19 mouse cellular contexts compared by ENCODE assay signal in the genomic region with DNA sequence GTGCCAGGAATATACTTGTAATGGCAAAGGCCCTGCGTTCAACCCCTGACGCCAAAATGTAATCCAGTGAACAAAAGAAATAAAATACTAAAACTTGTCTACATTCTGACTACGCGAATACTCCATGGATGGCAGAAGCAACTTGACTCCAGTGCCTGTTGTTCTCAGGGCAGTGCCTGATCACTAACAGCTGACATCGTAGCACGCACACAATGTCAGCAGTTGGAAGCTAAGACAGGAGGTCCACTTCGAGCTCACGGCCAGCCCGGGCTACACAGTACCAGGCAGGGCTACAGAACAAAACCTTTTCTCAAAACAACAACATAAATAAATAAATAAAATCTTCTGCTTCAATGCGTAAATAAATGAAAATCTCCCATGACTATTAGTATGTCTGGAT.
"Had no signal": no experiment of that assay in that cellular context is flagged by ENCODE, and none has a peak within 500 bp of the region (broad histone marks: within the 10 kb centered on the region; RNA-seq: fewer than 3 reads in every experiment).

No protein-coding gene starts in this region.

- H3K27ac ChIP-seq: intestine, embryonic 15.5 days; kidney, embryonic 15.5 days; left cerebral cortex, adult 2 months; limb, embryonic 12.5 days; liver, embryonic 14.5 days; macrophage; midbrain, embryonic 13.5 days; neural tube, embryonic 12.5 days; neural tube, embryonic 15.5 days; stomach, embryonic 15.5 days had no signal

- H3K4me2 ChIP-seq: intestine, embryonic 15.5 days; kidney, embryonic 15.5 days; limb, embryonic 12.5 days; liver, embryonic 11.5 days; lung, embryonic 14.5 days; midbrain, embryonic 13.5 days; neural tube, embryonic 12.5 days; neural tube, embryonic 15.5 days; stomach, embryonic 15.5 days had no signal

- H3K9me3 ChIP-seq: intestine, embryonic 15.5 days; kidney, embryonic 15.5 days; limb, embryonic 12.5 days; midbrain, embryonic 13.5 days; neural tube, embryonic 12.5 days; neural tube, embryonic 15.5 days; stomach, embryonic 15.5 days had no signal

- H3K27me3 ChIP-seq: intestine, embryonic 15.5 days; kidney, embryonic 15.5 days; limb, embryonic 12.5 days; midbrain, embryonic 13.5 days; neural tube, embryonic 12.5 days; neural tube, embryonic 15.5 days; stomach, embryonic 15.5 days had no signal

- H3K9ac ChIP-seq: intestine, embryonic 15.5 days; kidney, embryonic 15.5 days; limb, embryonic 12.5 days; liver, embryonic 14.5 days; liver, postnatal 0 days; lung, embryonic 14.5 days; midbrain, embryonic 13.5 days; neural tube, embryonic 12.5 days; neural tube, embryonic 15.5 days; stomach, embryonic 15.5 days had no signal

- DNase-seq: kidney, adult 11 months; kidney, adult 8-10 months; liver, postnatal 0 days; right cerebral cortex, postnatal 25 days; spleen, adult 18-20 months; thymus, postnatal 25 days had no signal

- H3K4me1 ChIP-seq: intestine, embryonic 15.5 days; limb, embryonic 12.5 days; midbrain, embryonic 13.5 days; neural tube, embryonic 12.5 days; neural tube, embryonic 15.5 days had no signal

- ATAC-seq: intestine, embryonic 15.5 days; liver, postnatal 0 days; lung, postnatal 0 days; midbrain, embryonic 13.5 days had no signal

- H3K4me3 ChIP-seq: intestine, embryonic 15.5 days; kidney, embryonic 15.5 days; left cerebral cortex, adult 2 months; limb, embryonic 12.5 days; midbrain, embryonic 13.5 days; neural tube, embryonic 12.5 days; neural tube, embryonic 15.5 days; stomach, embryonic 15.5 days had no signal

- H3K36me3 ChIP-seq: intestine, embryonic 15.5 days; kidney, embryonic 15.5 days; midbrain, embryonic 13.5 days; neural tube, embryonic 12.5 days; neural tube, embryonic 15.5 days; stomach, embryonic 15.5 days had no signal
